Mouse (Mus musculus) midbrain, embryonic 16.5 days (tissue): ENCODE data around the gene Mcfd2. TPM values are rescaled to one million over a fixed set of nuclear protein-coding genes. Genes with fewer than 3 reads are reported as not detected.
"Not testable (repeated sequence)": the region's sequence is repeated elsewhere in the genome, so short reads cannot be mapped to it uniquely, and the experiment has no call there.

Source experiments
- ATAC-seq: fragments of 200-750 bp; cut with Nextera tagmentation; 2 replicates; pipeline ENCODE4 v1.8.0; 2017; ENCODE audit warnings: moderate TSS enrichment
- H3K27ac ChIP-seq: fragments of 300-500 bp; sonication (generic); 2 replicates; pipeline ENCODE4 v1.5.1; 2014; ENCODE audit warnings: mild to moderate bottlenecking, low read length, mixed read lengths
- H3K27me3 ChIP-seq: fragments of 300-500 bp; sonication (generic); 2 replicates; pipeline ENCODE4 v1.6.1; 2014; ENCODE audit warnings: low read depth, low read length, mixed read lengths; ENCODE audit not compliant: control insufficient read depth, insufficient read depth
- H3K36me3 ChIP-seq: fragments of 300-500 bp; sonication (generic); 2 replicates; pipeline ENCODE4 v1.6.1; 2014; ENCODE audit warnings: mild to moderate bottlenecking, low read length, moderate library complexity, mixed read lengths; ENCODE audit not compliant: control insufficient read depth, insufficient read depth
- H3K4me1 ChIP-seq: fragments of 300-500 bp; sonication (generic); 2 replicates; pipeline ENCODE4 v1.6.1; 2014; ENCODE audit warnings: mild to moderate bottlenecking, low read length, mixed read lengths; ENCODE audit not compliant: control insufficient read depth, insufficient read depth
- H3K4me2 ChIP-seq: fragments of 300-500 bp; sonication (generic); 2 replicates; pipeline ENCODE4 v1.6.1; 2014; ENCODE audit warnings: mild to moderate bottlenecking, low read length, mixed read lengths
- H3K4me3 ChIP-seq: fragments of 300-500 bp; sonication (generic); 2 replicates; pipeline ENCODE4 v1.5.1; 2014; ENCODE audit warnings: low read depth, mild to moderate bottlenecking, low read length, moderate library complexity, mixed read lengths
- H3K9ac ChIP-seq: fragments of 300-500 bp; sonication (generic); 2 replicates; pipeline ENCODE4 v1.6.1; 2014; ENCODE audit warnings: low read depth, low read length, mixed read lengths
- H3K9me3 ChIP-seq: fragments of 300-500 bp; sonication (generic); replicated peaks from 2 replicates; pipeline ENCODE4 v1.6.1; 2014; ENCODE audit warnings: mild to moderate bottlenecking, low read length, mixed read lengths; ENCODE audit not compliant: control insufficient read depth, poor library complexity, severe bottlenecking
- WGBS: fragments of 180-500 bp; shearing (Covaris S2); extraction: QIAGEN DNeasy Blood & Tissue Kit; methylation state at CpG from one replicate; pipeline ENCODE4 v1.1.7; 2014; 5-methylcytosine and 5-hydroxymethylcytosine counted together
- polyA plus RNA-seq: library from polyadenylated mRNA; unstranded; fragments of >200 nt; fragmentation: Nextera tagmentation; extraction: Ambion mirVana; gene quantifications from 2 replicates; pipeline ENCODE4 v1.2.1, GENCODE M21; 2015

The Mcfd2 gene
- polyA plus RNA-seq, 1 experiment from 2014 or later, result 48.1 TPM

DNA sequence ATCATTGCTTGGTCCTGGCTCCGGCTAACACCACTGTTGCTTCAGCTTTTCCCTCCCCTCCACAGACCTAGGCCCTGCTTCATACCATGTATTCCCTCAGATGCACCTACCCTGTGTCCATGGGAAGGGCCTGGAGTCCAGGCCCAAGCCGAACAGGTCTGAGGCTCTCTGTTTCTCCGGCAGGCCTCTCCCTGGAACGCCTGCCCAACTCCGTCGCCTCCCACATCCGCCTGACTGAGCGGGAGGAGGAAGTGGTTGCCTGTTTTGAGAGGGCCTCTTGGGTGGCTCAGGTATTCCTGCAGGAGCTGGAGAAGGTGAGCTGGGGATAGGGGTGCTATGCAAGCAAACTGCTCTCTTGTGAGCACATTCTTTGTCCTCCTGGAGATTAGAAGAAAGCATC is 41.0 kb upstream of the Mcfd2 start:
- ATAC-seq, result no peak
- Histone ChIP-seq H3K4me3 (no peak overlapping the region), H3K36me3 (no peaks in the 10 kb centered on the region), H3K9me3 (no peaks in the 10 kb centered on the region), H3K4me2 (no peak overlapping the region), H3K9ac (no peak overlapping the region), H3K27me3 (no peaks in the 10 kb centered on the region), H3K27ac (no peak overlapping the region), H3K4me1 (no peaks in the 10 kb centered on the region)
- 85% methylated on average over 8 of the region's 8 CpGs for WGBS

- Histone ChIP-seq H3K4me3 (no peak overlapping the region), H3K9ac (no peak overlapping the region), H3K27ac (no peak overlapping the region), H3K4me2 (no peak overlapping the region), H3K9me3 (no peaks in the 10 kb centered on the region), H3K4me1 (no peaks in the 10 kb centered on the region), H3K36me3 (no peaks in the 10 kb centered on the region), H3K27me3 (no peaks in the 10 kb centered on the region)
- ATAC-seq, result no peak
- WGBS, result 91% methylated on average over 8 of the region's 8 CpGs
Observed at GRCm38 (mm10) chr17:87305065-87305464, 39.3 kb upstream of the Mcfd2 start.

DNA sequence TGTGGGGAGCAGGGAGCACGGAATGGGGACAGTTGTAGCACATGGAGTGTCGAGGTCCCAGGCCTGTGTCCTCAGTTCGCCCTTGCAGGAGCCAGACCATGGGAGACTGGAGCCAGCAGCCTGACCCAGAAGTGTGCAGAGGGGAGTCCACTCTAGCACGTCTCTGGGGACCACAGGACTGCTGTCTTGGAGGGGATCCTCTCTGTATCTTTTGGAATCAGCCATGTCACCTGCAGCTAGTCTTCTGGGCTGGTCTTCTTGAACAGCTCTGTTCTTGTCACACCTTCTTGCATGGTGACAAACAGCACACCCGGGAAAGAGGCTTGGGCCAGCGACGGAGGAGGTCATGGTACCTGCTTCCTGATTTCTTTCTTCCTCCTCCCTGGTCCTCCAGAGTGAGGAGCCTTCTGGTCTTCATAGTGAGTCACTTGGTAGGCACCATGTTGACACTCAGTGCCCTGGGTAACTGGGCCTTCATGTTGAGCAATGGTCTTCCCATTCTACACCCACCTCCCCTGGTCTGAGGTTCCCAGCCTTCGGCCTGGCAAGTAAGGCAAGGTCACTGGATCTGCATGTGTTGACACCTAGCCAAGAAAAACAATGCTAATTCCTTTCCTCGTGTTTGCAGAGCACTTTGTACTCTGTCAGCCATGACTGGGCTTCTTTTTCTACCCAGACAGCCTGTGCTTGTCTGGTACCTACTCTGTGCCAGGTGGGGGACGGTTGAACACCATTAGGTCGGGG is 38.6 kb upstream of the Mcfd2 start:
- no peaks in the 10 kb centered on the region for H3K36me3 ChIP-seq
- no peak for ATAC-seq
- WGBS, result 79% methylated on average over 11 of the region's 11 CpGs
- no peaks in the 10 kb centered on the region for H3K27me3 ChIP-seq
- no peaks in the 10 kb centered on the region for H3K4me1 ChIP-seq
- no peak overlapping the region for H3K27ac ChIP-seq
- no peaks in the 10 kb centered on the region for H3K9me3 ChIP-seq
- no peak overlapping the region for H3K4me2 ChIP-seq
- H3K9ac ChIP-seq, result no peak overlapping the region
- no peak overlapping the region for H3K4me3 ChIP-seq

DNA sequence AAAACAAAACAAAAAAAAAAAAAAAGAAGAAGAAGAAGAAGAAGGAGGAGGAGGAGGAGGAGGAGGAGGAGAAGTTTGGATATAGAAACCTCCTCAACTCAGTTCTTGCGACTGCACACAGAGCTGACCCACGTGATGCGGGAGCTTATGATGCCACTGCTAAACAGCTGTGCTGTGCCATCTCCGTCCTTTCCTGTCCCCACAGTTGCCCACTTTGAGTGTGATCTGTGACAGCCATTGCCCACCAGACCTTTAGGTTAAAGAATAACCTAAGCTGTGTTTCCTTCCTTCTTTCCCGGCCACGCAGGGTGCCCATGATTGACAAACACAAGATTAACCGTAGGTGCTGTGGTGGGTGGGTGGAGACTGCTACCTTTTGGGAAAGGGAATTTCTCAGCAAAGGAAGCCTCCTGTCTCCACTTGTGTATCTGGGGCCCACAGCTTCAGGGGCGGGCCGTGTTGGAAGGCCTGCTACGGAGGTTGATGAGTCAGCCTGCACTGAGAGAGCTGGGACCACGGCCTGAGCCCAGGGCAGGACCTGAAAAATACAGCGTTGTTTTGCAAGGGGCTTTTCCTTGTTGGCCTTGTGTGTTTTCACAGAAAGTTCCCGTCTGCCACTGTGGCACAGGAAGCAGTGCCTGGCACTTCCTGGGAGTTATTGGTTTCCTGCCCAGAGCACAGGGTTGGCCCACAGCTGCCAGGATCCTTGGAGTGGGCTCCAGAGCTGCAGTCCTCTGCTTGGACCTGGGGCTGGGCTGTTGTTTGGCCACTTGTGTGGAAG is 36.5 kb upstream of the Mcfd2 start:
- Histone ChIP-seq H3K4me1 (no peaks in the 10 kb centered on the region), H3K27ac (no peak overlapping the region), H3K9me3 (no peaks in the 10 kb centered on the region), H3K27me3 (no peaks in the 10 kb centered on the region), H3K4me3 (no peak overlapping the region), H3K4me2 (no peak overlapping the region), H3K36me3 (no peaks in the 10 kb centered on the region), H3K9ac (no peak overlapping the region)
- no peak for ATAC-seq
- 83% methylated on average over 13 of the region's 13 CpGs for WGBS

- 84% methylated on average over 8 of the region's 9 CpGs for WGBS
- ATAC-seq, result not testable (repeated sequence)
Observed at GRCm38 (mm10) chr17:87301607-87302006, 35.9 kb upstream of the Mcfd2 start.

GRCm38 (mm10) chr17:87300340-87300739 is 34.6 kb upstream of the Mcfd2 start:
- H3K4me1 ChIP-seq, result no peaks in the 10 kb centered on the region
- H3K27me3 ChIP-seq, result no peaks in the 10 kb centered on the region
- H3K4me2 ChIP-seq, result no peak overlapping the region
- H3K9ac ChIP-seq, result no peak overlapping the region
- no peak overlapping the region for H3K4me3 ChIP-seq
- no peak overlapping the region for H3K27ac ChIP-seq
- no peak for ATAC-seq
- no peaks in the 10 kb centered on the region for H3K9me3 ChIP-seq
- 90% methylated on average over 10 of the region's 10 CpGs for WGBS
- H3K36me3 ChIP-seq, result no peaks in the 10 kb centered on the region

More at GRCm38 (mm10) chr17:87301607-87302006, 35.9 kb upstream of the Mcfd2 start:
- H3K4me3 ChIP-seq, H3K36me3 ChIP-seq, H3K9me3 ChIP-seq, H3K27ac ChIP-seq, H3K9ac ChIP-seq, H3K27me3 ChIP-seq, H3K4me2 ChIP-seq, H3K4me1 ChIP-seq: not testable (repeated sequence)

GRCm38 (mm10) chr17:87298944-87299343 is 33.2 kb upstream of the Mcfd2 start:
- no peaks in the 10 kb centered on the region for H3K36me3 ChIP-seq
- WGBS, result 80% methylated on average over 6 of the region's 6 CpGs

DNA sequence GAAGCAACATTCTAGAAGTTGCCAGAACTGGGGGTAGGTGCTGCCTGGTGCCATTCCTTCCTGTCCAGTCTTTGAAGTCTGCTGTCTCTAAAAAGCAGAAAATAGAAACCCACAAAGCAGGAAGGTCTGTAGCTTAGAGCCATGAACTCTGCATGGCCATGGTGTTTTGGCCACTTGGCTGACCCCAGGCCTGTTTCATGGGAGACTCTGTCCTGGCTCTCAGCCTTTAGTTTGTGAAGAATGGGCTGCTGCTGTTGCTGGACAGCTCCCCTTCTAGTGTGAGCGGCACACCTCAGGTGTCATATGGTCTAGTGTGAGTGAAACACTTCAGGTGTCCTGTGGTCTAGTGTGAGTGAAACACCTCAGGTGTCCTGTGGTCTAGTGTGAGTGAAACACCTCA is 31.0 kb upstream of the Mcfd2 start:
- 77% methylated on average over 1 of the region's 1 CpGs for WGBS
- not testable (repeated sequence) for H3K27ac ChIP-seq, H3K4me3 ChIP-seq, H3K36me3 ChIP-seq, H3K9me3 ChIP-seq, H3K9ac ChIP-seq, H3K4me2 ChIP-seq, H3K27me3 ChIP-seq, ATAC-seq, H3K4me1 ChIP-seq

More at GRCm38 (mm10) chr17:87298944-87299343, 33.2 kb upstream of the Mcfd2 start:
- Histone ChIP-seq H3K4me3 (no peak overlapping the region), H3K9me3 (no peaks in the 10 kb centered on the region), H3K9ac (no peak overlapping the region), H3K27me3 (no peaks in the 10 kb centered on the region), H3K4me1 (no peaks in the 10 kb centered on the region), H3K4me2 (no peak overlapping the region), H3K27ac (no peak overlapping the region)
- ATAC-seq, result no peak

GRCm38 (mm10) chr17:87295738-87296137 is 30.0 kb upstream of the Mcfd2 start:
- Histone ChIP-seq H3K4me1 (no peaks in the 10 kb centered on the region), H3K9me3 (no peaks in the 10 kb centered on the region), H3K4me3 (no peak overlapping the region), H3K27ac (no peak overlapping the region), H3K36me3 (no peaks in the 10 kb centered on the region), H3K27me3 (no peaks in the 10 kb centered on the region), H3K4me2 (no peak overlapping the region), H3K9ac (no peak overlapping the region)
- ATAC-seq, result no peak
- WGBS, result 81% methylated on average over 7 of the region's 7 CpGs
